14 mouse cellular contexts compared by ENCODE assay signal in the genomic region with DNA sequence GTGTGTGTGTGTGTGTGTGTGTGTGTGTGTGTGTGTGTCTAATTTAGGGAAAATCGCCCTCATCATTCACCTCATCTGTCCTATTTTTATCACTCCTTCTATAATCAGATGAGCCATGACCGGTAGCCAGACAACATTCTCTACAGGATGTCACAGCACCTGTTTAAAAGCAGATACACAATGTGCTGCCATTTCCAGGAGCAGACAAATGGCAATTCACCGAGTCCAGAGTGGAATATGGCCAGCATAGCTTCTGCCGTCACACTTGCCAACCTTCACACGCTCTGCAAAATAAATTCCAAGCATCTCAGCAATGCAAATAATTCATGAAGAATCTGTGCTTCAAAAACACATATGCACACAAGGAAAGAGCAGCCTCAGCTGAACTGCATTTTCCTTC.
DNase-seq lines count a peak whose midpoint lies in the region; ATAC-seq lines count a peak whose summit lies in the region.
"Had no signal": no experiment of that assay in that cellular context is flagged by ENCODE, and none has a peak within 500 bp of the region (broad histone marks: within the 10 kb centered on the region; RNA-seq: fewer than 3 reads in every experiment).

No protein-coding gene starts in this region.

- 78% methylated on average over 5 of the region's 5 CpGs for WGBS in hindbrain, embryonic 13.5 days

- no peak overlapping the region for H3K4me3 ChIP-seq in hindbrain, embryonic 13.5 days
- H3K4me3 ChIP-seq: neural tube, embryonic 15.5 days had no signal

- no peaks in the 10 kb centered on the region for H3K9me3 ChIP-seq in hindbrain, embryonic 13.5 days
- H3K9me3 ChIP-seq: neural tube, embryonic 15.5 days had no signal

- H3K27me3 ChIP-seq in hindbrain, embryonic 13.5 days = no peaks in the 10 kb centered on the region
- H3K27me3 ChIP-seq: neural tube, embryonic 15.5 days had no signal

- no peak overlapping the region for H3K9ac ChIP-seq in hindbrain, embryonic 13.5 days
- H3K9ac ChIP-seq: neural tube, embryonic 15.5 days had no signal

- H3K4me1 ChIP-seq in hindbrain, embryonic 13.5 days (replicated peaks) = no peaks in the 10 kb centered on the region
- H3K4me1 ChIP-seq: neural tube, embryonic 15.5 days had no signal

- no peaks in the 10 kb centered on the region for H3K36me3 ChIP-seq in hindbrain, embryonic 13.5 days
- H3K36me3 ChIP-seq: neural tube, embryonic 15.5 days had no signal

- DNase-seq in gastrocnemius, postnatal 25 days = peak; percentile 4
- no peak for DNase-seq in gastrocnemius, postnatal 10 days
- peak; percentile 5 for DNase-seq in Muller cell, postnatal 12 days (ENCODE audit: inconsistent ontology term)
- peak; percentile 54 to 55 for DNase-seq in cerebellum, adult 18-20 months
- DNase-seq in layer of hippocampus, adult 8-10 months (ENCODE audit: low spot score in 2 of 2) = peak; percentile 35 to 45
- DNase-seq in urinary bladder, postnatal 14 days (ENCODE audit: low spot score) = no peak
- DNase-seq: right cerebral cortex, postnatal 14 days; thymus, postnatal 25 days had no signal

- H3K27ac ChIP-seq in hindbrain, embryonic 13.5 days = no peak overlapping the region
- H3K27ac ChIP-seq: kidney, postnatal 0 days; neural tube, embryonic 15.5 days had no signal

- no peak for ATAC-seq in hindbrain, embryonic 13.5 days (ENCODE audit: low FRiP score)
- ATAC-seq: CD4-positive, CD25-positive, alpha-beta regulatory T cell, adult 4 months; inflammation-experienced regulatory T-cells, adult 6 months had no signal

- no peak overlapping the region for H3K4me2 ChIP-seq in hindbrain, embryonic 13.5 days
- H3K4me2 ChIP-seq: liver, embryonic 11.5 days; neural tube, embryonic 15.5 days had no signal

Comparison
In these comparisons a context has a peak if more than half of its experiments do, and no peak if none do; other contexts are left out.
1. DNase-seq: peak in gastrocnemius, postnatal 25 days (single experiment), Muller cell, postnatal 12 days (single experiment), cerebellum, adult 18-20 months (2 of 2) and layer of hippocampus, adult 8-10 months (2 of 2); none in gastrocnemius, postnatal 10 days (single experiment) and urinary bladder, postnatal 14 days (single experiment).